ENCODE assay signal across 15 mouse cellular contexts in genomic region chr8:93938193-93938592, GRCm38 (mm10).
"Had no signal": no experiment of that assay in that cellular context is flagged by ENCODE, and none has a peak within 500 bp of the region (broad histone marks: within the 10 kb centered on the region; RNA-seq: fewer than 3 reads in every experiment).

No protein-coding gene starts in this region.

- H3K4me1 ChIP-seq: midbrain, embryonic 10.5 days; neural tube, embryonic 13.5 days; stomach, embryonic 15.5 days had no signal

- H3K9ac ChIP-seq: lung, embryonic 14.5 days; midbrain, embryonic 12.5 days; neural tube, embryonic 13.5 days; stomach, embryonic 15.5 days had no signal

- H3K9me3 ChIP-seq: midbrain, embryonic 10.5 days; midbrain, embryonic 12.5 days; neural tube, embryonic 13.5 days; stomach, embryonic 15.5 days had no signal

- ATAC-seq: midbrain, embryonic 16.5 days had no signal

- H3K27ac ChIP-seq: midbrain, embryonic 10.5 days; midbrain, embryonic 12.5 days; neural tube, embryonic 13.5 days; stomach, embryonic 15.5 days; stomach, postnatal 0 days had no signal

- H3K36me3 ChIP-seq: midbrain, embryonic 10.5 days; midbrain, embryonic 12.5 days; neural tube, embryonic 13.5 days; stomach, embryonic 15.5 days had no signal

- H3K4me3 ChIP-seq: midbrain, embryonic 10.5 days; midbrain, embryonic 12.5 days; neural tube, embryonic 13.5 days; stomach, embryonic 15.5 days had no signal

- H3K4me2 ChIP-seq: lung, embryonic 14.5 days; midbrain, embryonic 12.5 days; neural tube, embryonic 13.5 days; stomach, embryonic 15.5 days had no signal

- DNase-seq: lung, adult 18-20 months; lung, embryonic 14.5 days; lung, postnatal 10 days; lung, postnatal 4 days; midbrain, embryonic 14.5 days; right cerebral cortex, postnatal 14 days; thymus, adult 2 months; thymus, postnatal 25 days; thymus, postnatal 4 days had no signal

- H3K27me3 ChIP-seq: midbrain, embryonic 12.5 days; neural tube, embryonic 13.5 days; stomach, embryonic 15.5 days had no signal
